Mouse (Mus musculus): ENCODE data around the gene Hyal3.

Gene Hyal3

DNA sequence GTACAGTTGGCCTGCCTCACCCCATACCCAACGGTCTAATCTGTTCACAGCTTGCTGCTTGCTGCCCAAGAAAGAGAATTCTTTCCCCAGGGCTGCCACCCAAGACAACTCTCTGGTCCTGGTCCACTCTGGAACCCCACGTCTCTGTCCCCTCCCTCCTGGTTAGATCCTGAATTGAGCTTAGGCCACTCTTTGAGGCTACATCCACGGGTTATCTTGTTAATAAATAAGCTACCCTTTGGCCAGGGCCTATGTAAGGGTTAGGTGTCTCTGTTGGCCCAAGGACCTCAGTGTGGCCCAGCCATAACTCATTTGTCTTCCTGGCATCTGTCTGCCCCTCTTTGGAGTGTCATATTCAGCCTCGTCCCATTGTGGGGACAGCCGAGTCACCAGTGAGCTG is 17.8 kb downstream of the Hyal3 start:
- DNase-seq = no peak

DNA sequence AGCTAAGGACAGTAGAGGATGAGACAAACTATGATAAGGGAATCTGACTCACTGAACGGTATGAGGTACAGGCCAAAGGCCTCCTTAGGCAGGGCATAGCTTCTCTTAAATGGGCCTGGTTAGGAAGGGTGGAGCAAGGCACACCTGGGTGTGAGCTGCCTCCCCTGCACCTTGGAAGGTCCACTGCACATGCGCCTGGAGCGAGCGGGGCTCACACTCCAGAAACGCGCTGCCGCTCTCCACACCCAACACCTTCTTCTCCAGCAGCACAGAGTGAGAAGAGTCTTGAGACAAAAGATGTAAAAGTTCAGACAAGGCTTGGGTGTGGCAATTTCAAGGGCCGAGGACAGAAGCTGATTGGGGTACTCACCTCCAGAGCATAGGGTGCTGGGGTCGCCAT is 18.8 kb downstream of the Hyal3 start:
- no peak for DNase-seq

DNA sequence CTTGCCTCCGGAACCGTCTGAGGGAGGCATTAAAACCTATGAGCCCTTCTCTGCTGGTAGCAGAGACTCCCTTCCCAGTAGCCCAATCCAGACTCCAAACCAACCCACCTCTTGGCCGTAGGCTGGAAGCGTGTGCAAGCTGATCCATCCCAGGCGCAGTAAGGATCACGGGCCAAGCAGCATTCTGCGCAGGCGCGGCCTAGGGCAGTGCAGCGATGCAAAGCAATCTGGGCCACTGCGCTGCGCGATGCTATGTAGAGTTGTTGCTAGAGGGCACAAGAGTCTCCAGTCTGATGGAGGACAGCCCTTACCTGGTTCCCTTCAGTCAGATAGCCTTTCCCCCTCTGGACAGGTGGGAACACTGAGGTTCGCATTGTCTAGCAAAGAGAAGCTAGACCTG is 19.2 kb downstream of the Hyal3 start:
- no peak for DNase-seq

DNA sequence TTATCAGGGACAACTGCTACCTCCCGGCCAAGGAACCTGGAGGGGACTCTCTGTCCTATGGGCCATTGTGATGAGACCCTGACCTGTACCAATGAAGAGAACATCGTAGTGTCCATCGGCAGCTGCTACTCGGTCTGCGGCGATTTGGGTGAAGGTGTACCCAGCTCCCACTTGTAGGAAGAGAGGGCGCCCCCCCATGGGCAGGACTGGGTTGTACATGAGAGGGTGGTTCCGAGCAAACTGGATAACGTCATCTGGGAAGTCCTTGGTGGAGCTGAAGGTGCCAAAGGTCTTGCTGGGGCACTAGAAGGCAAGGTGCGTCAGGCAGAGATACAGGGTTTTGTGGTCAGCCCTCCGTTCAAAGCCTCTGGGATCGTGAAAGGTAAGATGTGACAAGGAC is 20.1 kb downstream of the Hyal3 start:
- DNase-seq = no peak

DNA sequence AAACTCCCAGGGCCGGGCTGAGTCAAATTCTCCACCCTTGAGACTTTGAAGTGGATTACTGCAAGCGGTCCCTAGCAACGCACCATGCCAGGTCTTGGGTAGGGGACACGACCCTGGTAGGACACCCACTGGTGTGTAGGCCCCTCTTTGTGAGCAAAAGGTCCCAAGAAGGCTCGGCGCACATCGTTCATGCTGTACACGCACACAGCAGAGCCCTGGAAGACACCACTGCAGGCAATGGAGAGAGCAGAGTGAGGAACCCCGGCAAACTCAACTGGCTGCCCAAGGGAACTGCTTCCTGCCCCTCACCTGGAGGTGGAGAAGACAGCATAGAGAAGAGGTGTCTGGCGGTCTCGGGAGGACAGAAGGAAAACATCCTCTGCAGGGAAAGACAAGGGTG is 20.7 kb downstream of the Hyal3 start:
- DNase-seq = no peak

DNA sequence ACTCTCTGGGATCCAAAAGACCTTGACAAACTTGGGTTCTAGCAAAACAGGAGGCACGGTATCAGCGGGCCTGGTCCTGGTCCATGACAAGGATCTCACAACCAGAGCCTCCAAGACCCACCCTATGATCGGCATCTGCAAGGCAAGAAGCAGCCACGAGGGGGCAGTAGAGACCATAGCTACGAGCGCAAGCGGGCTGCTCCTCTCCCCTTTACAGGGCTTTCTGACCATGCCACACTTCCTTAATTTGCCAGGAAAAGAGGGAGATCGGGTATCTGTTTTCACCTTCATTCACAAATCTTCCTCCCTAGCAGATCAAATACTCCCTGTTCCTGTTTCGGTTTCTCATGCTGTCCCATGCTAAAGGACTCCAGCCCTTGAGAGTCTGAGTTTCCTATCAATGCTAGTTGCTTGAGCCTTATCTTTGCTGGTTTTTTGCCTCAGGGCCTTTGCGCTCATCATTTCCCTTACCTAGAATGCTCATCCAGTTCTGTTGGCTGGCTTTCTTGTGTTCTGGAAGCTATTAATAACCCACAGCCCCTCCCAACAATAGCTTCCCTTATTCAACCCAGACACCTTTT is 21.5 kb downstream of the Hyal3 start:
- DNase-seq = peak; percentile 95

DNA sequence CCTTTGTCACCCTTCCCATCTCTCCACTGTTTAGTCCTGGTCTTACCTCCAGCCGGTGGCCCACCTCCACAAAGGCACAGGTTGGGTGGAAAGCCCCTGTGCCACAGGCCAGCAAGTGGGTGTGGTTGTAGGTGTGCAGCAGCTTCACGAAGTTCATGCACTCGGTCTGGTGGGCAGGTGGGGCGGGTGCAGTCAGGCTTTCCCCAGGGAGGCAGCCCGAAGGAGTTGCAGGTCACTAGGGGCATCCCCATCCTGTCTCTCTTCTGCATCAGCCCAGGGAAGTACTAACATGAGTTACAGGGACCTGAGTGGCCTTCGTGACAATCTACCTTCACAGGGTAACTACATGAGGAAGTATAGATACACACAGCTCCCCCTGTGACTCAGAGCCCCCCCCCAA is 22.6 kb downstream of the Hyal3 start:
- no peak for DNase-seq

DNA sequence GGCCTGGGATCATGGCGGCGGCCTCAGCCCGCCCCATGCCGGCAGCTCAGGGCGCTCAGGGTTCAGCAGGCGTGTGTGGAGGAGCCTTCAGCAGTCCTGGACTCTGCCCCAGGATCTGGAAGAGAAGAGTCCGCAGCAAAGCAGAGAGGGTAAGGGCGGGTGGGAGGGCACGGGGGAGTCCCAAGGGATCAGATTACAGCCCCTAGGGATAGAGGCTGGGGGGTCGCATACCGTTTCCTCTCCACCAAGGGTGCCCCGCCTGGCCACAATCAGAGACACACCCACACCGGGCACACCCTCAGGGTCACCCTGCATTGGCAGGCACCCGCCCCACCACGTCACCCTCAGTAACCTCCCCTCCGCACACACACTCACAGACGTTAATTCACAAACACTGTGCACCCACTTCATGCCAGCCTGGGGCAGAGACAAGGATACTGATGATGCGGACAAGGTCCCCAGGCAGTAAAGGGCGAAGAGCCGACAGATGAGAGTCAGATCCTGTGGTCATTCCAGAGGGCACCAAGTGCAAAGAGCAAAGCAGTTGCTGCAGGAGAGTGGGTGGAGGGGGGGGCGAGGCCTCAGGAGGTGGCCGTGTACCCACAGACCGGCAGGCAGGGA is 24.5 kb downstream of the Hyal3 start:
- DNase-seq = peak; percentile 78

DNA sequence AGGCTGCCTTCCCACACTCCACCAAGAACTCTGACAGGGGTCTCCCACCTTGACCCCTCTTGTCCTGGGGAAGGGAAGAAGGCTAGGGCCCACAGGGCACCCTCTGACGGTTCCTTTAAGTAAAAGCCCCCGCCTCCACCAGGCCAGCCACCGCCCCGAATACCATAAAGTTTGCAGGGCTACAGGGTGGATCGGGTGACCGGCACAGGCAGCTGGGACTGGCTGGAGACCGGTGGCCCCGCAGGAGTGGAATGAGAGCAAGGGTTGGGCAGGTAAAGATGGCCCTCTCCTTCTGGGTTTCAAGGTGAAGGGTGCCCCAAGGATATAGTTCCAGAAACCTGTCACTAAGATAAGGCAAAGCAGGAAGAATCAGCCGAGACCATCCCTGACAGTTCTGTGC is 26.0 kb downstream of the Hyal3 start:
- peak; percentile 70 for DNase-seq

DNA sequence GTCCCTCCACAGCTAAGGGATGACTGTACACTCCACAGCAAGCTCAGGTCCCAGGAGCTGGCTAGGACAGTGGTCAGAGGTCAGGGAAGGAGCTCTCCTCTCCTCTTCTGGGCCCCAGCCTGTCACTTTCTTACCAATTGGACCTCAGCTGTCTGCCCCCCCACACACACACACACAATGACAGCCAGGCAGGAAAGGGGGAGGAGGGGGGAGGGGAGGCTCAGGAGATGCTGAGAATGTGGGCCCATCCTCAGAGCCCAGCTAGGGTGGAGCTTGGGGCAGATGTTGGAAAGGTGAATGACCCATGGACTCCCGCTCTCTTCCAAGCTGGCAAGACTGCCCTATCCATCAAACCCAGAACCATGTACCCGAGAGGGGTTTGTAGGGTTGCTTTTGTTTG is 26.4 kb downstream of the Hyal3 start:
- no peak for DNase-seq

DNA sequence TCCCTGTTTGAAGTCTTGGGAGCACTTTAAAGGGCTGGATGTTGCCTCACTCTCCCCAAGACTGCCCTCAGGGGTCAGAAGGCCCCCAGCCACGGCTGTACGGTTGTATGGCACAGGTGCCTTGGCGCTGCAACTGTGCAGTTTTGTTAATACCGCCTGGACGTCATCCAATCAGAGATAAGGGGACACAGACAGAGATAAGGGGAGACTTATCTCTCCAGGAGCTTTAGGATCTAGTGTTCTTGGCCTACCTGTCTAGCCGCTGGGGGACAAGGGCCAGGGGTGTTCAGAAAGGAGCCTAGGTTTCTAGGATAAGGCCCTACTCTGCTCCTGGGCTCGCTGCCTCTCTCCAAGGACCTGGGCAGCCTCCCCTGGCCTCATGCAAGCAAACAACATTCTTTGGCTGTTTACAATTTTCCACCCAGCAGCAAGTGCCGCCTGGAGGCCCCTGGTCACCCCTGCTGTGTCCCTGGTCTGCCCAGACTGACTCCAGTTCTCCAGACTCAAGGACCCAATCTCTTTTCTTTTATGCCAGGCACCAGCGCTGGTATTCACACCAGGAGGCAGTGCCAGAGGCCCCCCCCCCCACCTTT is 27.1 kb downstream of the Hyal3 start:
- DNase-seq = peak; percentile 49

DNA sequence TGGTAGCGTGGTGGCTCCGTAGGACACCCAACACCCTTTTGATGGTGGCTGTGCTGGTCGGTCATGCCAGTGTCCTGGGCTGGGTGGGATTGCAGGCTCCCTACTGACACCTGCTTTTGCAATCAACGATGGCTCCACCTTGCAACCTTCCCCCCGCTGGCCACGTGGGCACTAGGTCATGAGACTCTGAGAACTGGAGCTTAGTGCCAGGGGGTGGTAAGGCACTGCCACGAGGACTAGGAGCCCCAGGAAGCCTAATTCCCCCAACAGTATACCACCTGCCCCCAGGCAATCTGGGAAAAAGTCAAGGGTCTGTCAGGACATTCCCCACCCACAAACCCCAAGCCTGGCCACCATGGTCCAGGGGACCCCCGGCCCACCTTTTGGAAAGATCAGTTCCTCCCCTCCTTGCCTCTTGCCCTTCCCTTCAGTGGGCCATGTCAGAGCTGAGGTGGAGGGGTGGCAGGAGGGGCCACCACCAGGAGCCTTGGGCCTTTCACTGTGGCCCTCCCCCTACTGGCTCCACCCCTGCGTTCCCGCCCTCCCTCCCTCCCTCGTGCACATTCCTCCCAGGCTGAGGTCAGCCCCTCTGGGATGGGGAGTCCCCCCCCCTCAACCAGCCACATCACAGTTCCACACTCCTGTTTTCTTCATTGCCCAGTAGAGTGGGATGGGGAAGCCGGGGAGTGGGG is 28.3 kb downstream of the Hyal3 start, which contains the start of gene Sema3b:
Sema3b (minus strand) TSS at position 489 of the 692 bp plus-strand sequence.
- DNase-seq = peak; percentile 59

DNA sequence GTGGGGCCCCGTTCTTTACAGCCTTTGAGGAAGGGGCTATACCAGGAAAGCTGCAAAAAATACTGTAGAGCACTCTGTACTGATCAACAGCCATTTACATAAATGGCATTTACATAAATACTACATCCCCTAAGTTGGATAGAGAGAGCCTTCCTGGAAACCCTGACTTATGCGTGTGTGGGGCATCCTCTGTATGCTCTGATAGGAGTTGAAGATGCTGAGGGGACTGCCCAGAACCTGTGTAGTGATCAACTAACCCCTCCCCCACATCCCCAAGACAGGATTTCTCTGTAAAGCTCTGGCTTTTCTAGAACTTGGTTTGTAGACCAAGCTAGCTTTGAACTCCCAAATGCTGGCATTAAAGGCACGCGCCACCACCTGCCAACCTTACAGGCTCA is 28.8 kb downstream of the Hyal3 start:
- no peak for DNase-seq

DNA sequence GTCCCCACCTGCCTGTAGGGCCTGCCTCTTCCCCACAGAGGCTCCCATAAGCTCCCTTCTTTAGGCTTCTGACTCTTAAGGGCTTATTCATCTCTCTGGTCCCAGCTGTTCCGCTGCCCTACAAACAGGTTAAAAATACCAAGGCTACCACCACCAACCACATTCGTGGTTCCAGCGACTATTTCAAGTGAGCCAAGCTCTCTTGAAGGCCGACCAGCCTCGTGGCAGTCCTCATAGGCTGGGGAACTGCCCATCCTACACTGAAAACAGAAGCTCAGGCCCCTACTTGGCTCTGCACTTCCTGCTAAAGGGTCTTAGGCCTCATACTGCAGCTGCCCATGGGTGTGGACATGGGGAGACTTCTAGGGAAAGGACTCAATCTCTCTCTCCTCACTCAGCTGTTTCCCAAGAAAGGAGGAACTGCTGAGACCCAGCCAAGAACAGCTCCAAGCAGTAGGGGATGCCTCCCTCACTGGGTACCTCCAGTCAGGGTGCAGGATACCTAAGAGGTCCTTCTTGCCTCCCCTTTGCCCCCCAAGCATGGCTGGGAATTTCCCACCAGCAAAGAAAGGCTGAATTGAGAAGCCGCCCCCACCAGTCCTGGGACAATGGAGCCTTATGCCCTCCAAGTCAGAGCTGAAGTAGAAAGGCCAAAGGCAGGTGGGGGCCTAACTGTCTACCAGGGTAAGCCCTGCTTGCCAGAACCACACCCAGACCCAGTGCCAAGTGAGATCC is 31.0 kb downstream of the Hyal3 start:
- no peak for DNase-seq

DNA sequence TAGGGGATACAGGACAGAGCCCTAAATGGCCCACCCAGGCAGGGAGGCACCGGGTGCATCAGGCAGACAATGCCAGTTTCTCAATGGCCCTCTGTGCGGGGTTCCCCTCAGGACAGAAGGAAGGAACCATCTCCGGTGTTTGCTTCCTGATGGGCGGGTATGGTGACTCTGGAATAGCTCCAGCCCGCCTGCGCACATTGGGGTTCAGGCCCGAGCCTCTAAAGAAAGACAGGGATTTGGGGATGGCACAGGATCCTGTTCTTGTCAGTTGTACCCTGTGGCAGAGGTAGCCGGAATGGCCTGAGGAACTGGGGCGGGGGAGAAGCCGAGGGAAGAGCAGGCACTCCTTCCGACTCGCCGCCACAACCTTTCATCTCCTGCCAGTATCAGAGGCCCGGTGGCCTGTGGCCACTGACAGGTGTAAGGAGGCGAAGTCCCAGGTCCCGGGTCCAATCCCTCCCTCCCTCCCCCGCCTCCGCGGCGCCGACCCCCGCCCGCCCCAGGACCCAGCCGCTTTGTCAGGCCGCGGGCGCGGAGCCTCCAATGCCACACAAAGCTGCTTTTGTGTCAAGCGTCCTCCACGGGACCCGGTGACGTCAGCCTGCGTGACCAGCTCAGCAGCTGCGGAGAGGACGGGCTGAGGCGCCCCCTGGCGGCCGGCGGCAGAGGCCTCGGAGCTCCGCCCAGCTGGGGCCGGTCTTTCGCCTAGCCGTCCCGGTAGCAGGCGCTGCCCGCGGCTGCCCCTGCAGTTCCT is 31.8 kb downstream of the Hyal3 start:
- DNase-seq = peak; percentile 99

DNA sequence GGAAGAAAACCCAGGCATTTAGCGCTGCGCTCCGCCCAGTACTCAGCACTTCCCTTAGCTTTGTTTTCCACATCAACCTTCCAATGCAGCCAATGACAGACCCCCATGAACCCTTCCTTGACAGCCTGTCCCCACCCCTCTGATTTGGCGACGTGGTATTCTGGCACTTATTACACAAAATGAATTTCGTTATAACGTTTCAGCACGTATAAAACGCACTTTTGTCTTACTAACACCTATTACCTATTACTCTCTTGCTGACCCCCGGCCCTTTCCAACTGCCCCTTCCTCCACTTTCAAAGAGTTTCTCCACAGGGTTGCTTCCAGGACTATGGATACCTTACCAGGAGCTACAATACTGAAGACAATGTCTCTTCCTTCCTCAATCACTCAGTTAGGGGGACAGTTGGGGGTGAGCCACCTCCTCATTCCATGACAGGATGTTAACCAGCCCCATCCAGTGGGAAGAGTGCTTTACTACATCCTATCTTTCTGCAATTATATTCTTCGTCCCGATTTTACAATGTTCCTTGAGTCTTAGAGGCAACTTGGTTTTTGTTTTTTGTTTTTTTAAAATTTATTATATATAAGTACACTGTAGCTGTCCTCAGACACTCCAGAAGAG is 32.4 kb downstream of the Hyal3 start:
- no peak for DNase-seq

DNA sequence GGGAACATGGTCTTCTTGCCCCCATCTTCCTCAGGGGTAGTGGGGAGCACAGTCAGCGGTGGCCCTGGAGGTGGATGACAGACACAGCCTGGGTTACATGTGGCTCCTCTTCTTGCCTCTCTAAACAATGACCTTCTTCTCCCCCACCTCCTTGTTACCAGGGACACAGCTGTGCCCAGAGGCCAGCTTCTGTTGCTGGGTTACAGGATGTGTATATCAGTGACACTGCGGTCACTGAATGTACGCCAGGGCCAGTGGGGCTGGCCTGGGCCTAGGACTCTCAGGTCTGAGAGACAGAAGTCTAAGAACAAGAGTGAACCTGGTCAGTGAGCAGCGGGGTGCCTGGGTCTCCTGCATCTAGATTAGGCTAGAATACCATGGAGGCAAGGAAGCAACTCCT is 34.4 kb downstream of the Hyal3 start:
- DNase-seq = no peak

DNA sequence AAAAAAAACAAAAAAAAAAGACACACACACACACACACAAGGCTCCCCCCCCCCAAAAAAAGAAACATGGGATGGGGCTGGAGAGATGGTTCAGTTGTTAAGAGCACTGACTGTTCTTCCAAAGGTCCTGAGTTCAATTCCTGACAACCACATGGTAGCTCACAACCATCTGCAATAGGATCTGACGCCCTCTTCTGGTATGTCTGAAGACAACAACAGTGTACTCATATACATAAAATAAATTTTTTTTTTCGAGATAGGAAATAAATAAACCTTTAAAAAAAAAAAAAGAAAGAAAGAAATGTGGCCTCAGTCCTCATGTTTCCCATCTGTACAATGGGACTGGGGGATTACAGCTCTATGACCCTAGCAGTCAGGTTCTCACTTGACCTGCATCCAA is 36.8 kb downstream of the Hyal3 start:
- DNase-seq = no peak

DNA sequence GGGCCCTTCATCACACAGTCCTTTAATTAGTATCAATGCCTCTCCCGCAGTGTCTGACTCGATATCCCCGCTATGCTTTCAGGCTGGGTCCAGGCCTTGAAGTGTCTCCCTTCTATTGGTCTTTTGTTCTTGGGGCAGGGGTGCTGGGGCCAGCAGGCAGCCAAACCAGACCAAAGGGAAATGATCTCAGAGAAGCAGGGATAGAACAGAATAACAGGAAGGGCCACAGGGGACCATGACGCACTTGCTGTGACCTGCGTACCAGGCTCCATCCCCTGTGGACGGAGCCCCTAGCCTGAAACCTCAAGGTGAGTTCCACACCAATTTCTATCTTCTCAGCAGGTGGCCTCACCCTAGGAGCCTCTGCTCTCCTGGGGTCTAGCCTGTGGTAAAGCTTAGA is 37.5 kb downstream of the Hyal3 start:
- DNase-seq = no peak

DNA sequence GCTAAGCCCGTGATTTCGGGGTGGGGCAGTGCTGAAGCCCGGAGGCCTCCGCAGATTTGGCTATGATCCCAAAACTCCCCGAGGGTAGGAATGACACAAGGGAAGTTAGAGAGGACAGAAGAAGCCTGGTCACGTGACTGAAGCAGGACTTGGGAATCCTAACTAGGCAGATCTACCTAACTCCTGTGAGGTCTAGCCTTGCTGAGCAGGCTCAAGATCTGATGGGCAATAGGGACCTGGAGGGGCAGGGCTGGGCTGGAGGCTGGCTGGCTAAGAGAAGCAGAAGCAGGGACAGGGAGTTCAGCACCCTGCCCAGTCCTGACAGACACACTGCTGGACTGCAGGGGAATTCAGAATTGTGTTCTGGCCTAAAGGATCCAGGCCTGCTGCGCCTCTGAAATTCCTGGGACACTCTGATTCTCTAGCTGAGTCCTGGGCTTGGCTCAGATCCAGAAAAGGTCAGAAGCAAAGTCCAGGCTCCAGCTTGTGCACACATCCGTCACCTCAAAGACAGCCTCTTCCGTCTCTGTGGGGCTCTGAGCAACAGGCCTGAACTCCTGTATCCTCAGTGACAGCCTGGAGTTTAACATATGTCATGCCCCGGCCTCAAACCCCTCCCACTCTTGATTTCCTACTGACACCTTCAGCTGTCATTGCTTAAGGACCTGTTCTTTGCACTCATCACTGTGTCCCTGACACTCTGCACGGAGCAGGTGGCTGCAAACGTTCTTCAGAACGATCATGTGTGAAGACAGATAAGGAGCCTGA is 38.3 kb downstream of the Hyal3 start:
- DNase-seq = peak; percentile 83

DNA sequence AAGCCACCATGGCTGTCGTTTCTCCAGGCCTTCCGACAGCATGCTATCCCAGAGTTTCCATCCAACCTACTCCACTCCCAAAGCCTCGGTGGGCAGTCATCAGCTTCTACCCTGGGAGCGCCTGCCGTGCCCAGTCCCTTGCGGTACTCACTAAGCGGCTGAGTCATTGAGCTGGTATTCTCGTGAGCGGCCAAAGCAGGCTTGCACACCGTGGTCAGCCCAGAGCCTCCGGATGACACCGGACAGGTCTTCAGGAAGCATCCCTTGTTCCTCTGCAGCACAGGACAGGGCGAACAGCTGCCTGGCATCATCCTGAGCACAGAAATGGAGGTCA is 38.9 kb downstream of the Hyal3 start:
- DNase-seq = no peak

DNA sequence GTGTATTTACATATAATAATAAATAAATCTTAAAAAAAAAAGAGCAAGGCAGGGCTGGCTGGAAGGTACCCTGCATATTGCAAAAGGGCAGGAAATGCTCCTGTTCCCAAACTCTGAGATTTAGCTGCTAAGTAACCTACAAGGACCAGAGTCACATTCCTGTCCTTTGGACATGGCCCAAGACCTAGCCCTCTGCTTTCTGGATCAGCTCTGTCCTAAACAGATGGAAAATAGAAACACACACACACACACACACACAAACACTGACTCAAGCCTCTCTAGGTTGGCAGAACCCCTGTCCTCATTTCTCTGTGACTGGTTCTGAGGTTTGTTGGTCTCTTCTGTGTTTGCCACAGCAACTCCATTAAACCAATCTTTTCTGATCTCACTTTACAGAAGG is 40.3 kb downstream of the Hyal3 start:
- no peak for DNase-seq
